Mouse (Mus musculus) erythroblast, adult 5-6 weeks (primary cell): ENCODE results near the gene Ell. TPM values are rescaled to one million over a fixed set of nuclear protein-coding genes. Genes with fewer than 3 reads are reported as not detected.
"Not testable (repeated sequence)": the region's sequence is repeated elsewhere in the genome, so short reads cannot be mapped to it uniquely, and the experiment has no call there.

ENCODE experiments used
- ATAC-seq: replicated peaks from 2 replicates; pipeline ENCODE4 v1.8.0; 2016; ENCODE audit warnings: moderate number of reproducible peaks, mild to moderate bottlenecking, moderate TSS enrichment, inconsistent platforms; ENCODE audit not compliant: poor library complexity, low FRiP score, severe bottlenecking
- total RNA-seq, 2 experiments: library from RNA; stranded (forward) in 1 of 2; stranded (reverse) in 1 of 2; fragments of 150-400 nt in 1 of 2; fragments of 200-764, 138-1000 nt in 1 of 2; gene quantifications; 2 replicates each; pipeline versions ENCODE4 v1.2.3 to v1.2.4; 2015 to 2017; ENCODE audit warnings: low replicate concordance in 2 of 2

The Ell gene
- total RNA-seq, 2 experiments from 2014 or later = 2.5 to 4.0 TPM

DNA sequence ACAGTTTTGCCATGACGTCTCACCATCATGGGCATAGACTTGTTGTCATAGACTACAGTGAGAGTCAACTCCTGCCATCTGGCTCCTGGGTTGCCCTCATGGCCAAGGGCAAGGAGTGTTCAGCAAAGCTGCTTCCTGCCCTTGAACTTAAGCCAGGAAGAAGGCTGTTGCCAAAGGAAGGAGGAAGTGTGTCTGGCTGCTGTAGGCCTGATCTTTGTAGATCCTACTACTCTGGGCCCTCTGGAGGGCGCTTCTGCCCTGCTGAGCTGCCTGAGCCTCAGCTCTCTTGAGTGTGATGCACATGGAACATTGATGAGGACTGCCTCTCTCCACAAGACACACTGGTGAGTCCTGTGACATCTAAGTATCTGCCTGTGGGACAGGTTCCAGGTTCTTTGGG lies 20.8 kb downstream of the Ell start:
- ATAC-seq = no peak

DNA sequence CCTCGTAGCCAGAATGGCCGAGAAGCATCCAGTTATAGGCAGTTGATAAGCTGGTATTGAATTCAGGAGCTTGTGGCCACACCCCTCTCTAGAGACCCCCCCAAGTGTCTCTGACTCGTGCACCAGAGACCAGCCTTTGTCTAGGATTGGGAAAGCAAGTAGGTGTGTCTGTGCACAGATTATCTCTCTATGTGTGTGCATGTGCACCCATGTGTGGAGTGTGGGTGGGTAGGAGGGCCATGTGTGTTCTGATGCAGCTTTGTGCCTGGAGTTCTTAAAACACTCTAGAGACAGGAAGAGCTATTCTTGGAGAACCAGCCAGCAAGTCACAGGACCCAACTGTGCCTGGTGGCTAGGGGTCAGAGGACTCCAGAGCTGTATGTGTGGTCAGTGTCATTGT lies 21.3 kb downstream of the Ell start:
- ATAC-seq = no peak

- no peak for ATAC-seq
Observed at GRCm38 (mm10) chr8:70561357-70561756, 22.1 kb downstream of the Ell start.

DNA sequence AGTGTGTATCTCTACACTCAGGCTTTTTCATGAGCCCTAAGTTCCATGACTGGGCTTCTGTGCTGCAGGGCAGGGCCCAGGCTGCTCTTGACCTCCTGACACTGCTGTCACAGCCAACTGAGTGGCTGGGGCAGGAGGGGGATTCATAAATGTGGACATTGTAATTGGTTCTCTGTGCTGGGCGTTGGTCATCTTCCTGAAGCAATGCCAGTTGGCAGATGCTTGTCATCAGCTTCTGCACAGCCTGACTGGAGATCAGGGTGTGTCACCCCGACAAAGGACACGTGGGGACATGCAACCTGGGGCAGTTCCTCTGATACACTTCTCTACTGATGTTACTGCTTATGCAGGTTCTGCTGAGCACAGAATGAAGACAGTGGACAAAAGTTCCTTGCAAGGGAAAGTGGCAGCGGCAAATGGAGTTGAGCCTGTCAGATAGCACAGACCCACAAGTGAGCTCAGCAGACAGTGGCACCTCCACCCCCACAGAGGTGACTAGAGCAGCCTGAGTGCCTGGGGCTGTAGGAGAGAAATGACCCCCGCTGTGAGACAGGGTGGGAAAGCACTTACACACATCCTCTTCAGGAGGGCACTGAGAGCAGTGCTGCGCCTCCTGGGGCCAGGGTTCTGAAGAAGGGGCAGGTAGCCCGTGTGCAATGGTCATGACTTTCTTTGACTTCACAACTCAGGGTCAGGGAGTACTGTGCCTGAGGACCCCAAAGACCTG lies 22.7 kb downstream of the Ell start:
- 0 out of 2 replicates have a peak, but pooled peaks have one; percentile 25 for ATAC-seq

DNA sequence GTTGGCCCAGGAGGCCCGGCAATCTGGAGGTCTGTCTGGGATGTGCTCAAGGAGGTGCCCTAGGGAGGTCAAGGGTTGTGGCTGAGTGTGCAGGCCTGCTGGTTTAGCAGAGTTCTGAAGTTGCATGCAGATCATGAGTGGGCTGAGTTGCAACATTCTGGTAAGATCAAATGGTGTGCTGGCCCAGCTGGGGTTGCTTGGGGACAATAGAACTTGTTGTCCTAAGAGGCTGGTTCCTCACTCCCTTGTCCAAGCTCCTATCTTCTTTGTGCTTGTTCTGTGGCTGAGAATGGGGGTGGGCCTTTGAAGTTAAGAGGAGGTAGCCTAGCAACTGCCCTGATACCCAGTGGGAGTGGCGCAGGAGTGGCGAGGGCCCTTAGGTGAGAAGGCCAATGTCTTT lies 23.5 kb downstream of the Ell start:
- ATAC-seq = no peak

- no peak for ATAC-seq
Observed at GRCm38 (mm10) chr8:70563763-70564387, 24.6 kb downstream of the Ell start.

DNA sequence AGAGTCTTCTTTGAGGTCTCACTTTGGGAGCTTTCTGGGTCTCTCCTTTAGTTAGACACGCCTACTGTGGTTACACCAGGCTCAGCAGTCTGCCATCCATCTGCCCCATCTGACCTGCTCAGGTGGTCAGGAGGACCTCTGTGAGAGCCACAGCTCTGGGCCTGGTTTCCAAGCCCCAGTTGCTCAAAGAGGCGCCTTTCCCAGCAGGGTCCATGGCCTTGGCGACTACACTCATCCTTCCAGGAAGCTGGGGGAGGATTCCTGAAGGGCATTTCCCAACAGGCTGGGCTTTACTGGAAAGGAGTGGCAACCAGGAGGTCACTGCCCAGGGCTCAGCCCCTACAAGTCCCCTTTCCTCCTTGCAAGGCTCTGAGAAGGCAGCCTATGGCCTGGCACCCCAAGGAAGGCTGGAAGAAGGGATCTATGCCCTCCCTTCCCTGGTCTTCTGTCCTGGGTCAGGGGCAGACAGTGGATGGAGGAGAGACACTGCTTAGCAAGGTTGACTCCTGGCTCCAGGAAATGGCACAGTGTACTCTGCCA lies 25.5 kb downstream of the Ell start:
- ATAC-seq = no peak

DNA sequence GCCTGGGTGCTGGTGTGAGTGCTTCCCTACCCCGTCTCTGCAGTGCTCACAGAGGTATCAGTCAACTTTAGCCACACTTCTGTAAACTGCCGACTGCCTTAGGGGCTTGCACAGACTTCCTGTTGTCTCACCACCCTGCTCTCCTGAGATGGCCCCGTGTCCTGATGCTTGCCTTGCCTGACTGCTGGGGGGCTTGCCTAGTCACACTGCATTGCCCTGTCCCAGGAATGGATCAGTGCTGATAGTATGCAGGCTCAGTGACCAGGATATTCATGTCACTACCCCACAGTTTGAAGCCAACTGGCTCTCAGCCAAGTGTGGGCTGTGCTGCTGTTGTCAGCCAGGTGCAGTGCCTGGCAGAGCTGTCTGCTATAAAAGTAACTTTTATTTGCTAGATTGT lies 26.3 kb downstream of the Ell start:
- peak; percentile 65 for ATAC-seq

DNA sequence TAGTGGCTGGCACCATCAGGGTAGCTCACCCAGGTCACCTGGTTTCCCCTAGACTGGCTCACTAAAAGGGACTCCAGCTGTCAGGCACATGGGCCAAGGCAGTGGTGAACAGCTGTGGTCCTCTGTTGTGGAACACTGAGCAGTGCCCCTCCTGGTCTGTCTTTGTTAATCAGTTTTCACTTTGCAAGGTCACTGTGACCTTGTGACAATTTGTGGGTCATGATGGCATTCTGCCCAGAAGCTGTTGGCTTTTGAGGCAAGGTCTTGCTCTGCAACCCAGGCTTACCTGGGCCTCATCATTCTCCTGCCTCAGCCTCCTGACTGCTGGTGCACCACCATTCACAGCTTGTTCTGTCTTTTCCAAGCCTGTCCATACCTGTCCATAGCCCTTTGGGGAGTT lies 31.1 kb downstream of the Ell start:
- ATAC-seq = no peak

GRCm38 (mm10) chr8:70570990-70571389 lies 31.7 kb downstream of the Ell start:
- ATAC-seq = no peak

DNA sequence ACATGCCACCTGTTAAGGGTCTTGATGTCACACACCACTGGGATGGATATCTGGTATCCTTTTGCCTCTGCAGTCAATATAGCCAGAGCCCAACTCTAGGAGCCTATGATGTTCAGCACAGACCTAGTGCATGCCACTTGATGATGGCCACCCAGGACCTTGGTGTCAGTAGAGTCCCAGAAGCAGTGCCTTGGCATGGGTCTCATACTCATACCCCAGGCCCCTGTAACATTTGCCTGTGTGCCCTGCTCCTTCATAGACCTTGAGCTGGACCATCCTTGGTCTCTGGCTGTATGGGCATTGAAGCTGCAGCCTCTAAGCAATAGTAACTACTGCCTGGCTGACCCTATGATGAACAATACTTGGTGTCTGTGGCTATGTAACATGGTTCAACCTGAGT lies 35.0 kb downstream of the Ell start:
- ATAC-seq = no peak

- ATAC-seq = no peak
Observed at GRCm38 (mm10) chr8:70574915-70575314, 35.7 kb downstream of the Ell start.

DNA sequence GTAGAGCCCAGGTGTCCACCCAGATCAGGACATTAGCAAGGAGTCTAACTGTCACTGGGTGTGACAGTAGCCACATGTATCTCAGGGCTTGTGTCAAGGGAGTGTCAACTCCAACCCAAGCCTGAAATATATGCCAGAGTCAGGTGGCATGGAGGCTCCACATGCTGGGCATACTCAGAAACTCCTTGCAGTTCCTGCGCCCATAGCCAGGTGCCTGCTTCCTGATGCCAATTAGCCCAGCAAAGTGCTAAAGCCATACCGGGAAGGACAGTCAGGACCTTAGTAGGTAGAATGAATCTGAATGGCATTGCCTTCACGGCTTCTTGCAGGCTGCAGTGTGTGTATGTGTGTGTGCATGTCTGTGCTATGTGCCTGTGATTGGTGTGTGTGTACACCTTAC lies 38.0 kb downstream of the Ell start:
- ATAC-seq = no peak

GRCm38 (mm10) chr8:70583476-70584387 lies 44.5 kb downstream of the Ell start:
- ATAC-seq = no peak

GRCm38 (mm10) chr8:70584606-70585257 lies 45.5 kb downstream of the Ell start:
- ATAC-seq = peak; percentile 22; the same call in 1 of the 2 replicates

GRCm38 (mm10) chr8:70585258-70585652 lies 46.0 kb downstream of the Ell start:
- ATAC-seq = peak; percentile 73

DNA sequence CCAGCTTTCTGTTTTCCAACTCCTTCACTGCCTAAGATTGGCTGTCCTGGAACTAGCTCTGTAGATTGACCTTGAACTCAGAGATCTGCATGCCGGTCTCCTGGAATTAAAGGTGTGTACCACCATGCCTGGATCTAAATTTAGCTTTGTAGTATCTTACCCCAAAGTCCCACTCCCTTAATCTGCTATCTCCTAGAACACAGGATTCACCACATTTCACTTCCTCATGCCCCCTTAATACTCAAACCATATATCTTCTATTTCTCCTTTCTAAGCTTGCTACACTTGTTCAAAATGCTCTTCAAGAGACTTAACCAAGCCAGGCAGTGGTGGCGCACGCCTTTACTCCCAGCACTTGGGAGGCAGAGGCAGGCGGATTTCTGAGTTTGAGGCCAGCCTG lies 48.7 kb downstream of the Ell start:
- not testable (repeated sequence) for ATAC-seq

DNA sequence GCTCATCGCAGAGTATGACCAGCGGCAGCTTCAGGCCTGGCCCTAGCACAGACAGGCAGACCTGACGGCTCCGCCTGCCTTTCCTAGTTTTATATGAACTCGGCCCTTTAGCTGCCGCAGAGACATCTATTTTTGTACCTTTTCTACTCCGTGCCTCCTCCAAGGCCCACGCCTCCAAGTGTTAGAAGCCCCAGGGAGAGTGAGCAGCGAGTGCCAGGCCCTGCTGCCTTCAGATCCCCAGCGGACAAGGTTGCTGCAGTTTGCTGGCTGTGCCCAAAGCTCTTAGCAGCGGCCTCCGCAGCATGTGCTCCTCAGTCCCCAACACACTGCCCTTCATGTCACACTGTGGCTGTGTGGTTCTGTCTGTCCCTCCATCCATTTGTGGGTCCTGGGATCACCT lies 52.3 kb downstream of the Ell start:
- ATAC-seq = no peak

- ATAC-seq = no peak
Observed at GRCm38 (mm10) chr8:70593173-70593572, 53.9 kb downstream of the Ell start.
